Mouse (Mus musculus): ENCODE data around the gene Ank3. TPM values are rescaled to one million over a fixed set of nuclear protein-coding genes. Genes with fewer than 3 reads are reported as not detected.

Gene Ank3
- polyA plus RNA-seq, 2 experiments, result 3.1 to 5.3 TPM

DNA sequence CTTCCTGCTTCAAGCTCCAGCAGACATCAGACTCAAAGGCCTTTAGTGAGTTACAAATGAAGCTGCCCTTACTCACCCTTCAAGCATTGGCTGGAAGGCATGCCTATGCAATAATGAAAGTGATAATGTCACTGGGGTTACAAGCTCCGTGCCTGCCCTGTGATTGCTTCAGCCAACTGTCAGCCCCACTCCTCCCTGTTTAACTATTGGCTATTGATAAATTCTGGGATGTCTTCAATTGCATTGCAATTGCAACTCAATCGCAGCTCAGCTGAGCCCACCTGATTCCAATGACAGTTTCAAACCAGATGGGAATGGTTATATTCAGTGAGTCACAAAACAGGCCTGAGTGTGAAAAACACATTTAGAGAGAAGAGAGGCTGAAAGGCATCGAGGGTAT, 80.3 kb downstream of the Ank3 start:
- 38% methylated on average over 3 of the region's 3 CpGs for whole genome bisulfite sequencing (ENCODE audit: insufficient replicate concordance)

DNA sequence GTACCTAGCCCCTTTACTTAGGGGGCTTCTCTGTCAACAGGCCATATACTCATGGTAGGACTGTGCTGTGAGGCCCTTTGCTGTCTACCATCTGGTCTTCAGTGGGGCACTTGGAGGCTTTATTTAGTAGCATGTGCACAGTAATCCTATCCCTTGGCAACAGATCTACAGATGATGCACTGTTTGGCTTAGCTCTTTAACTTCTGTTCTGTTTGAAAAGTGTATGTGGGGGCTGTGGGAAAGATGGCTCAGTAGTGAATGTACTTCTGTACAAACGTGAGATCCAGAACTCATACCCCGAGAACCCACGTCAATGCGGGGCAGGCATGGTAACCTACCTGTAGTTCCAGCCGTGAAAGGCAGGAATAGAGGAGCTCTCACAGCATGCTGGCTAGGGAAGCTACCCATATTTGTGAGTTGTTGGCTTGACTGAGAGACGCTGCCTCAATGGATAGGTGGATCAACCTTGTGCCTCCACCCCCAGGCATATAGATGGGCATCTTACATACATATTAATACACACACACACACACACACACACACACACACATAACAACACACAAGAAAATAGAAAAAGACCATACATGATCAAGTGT, 86.7 kb downstream of the Ank3 start:
- no peak overlapping the region for H3K4me3 ChIP-seq (ENCODE audit: insufficient read depth in 1 of 2, low read depth in 2 of 2, low read length in 2 of 2)
- no peak overlapping the region for H3K9ac ChIP-seq (replicated peaks)
- no peak overlapping the region for H3K4me2 ChIP-seq (ENCODE audit: low read depth)
- H3K4me1 ChIP-seq (replicated peaks; ENCODE audit: control insufficient read depth in 2 of 2, insufficient read depth in 2 of 2, low read length in 1 of 2), result no peaks in the 10 kb centered on the region
- ATAC-seq (ENCODE audit: insufficient read depth) (no peak), DNase-seq (ENCODE audit: low read depth in 3 of 3, low spot score in 3 of 3) (no peak)
- 70% methylated on average over 6 of the region's 6 CpGs for WGBS (ENCODE audit: insufficient replicate concordance)
- no peaks in the 10 kb centered on the region for H3K9me3 ChIP-seq (ENCODE audit: control insufficient read depth, low read length)
- H3K27me3 ChIP-seq (ENCODE audit: control insufficient read depth, insufficient read depth, low read length), result no peaks in the 10 kb centered on the region
- TF ChIP-seq EP300 (IDR thresholded peaks at IDR 0.05; ENCODE audit: low read depth), result no peak
- H3K36me3 ChIP-seq (replicated peaks; ENCODE audit: control insufficient read depth, insufficient read depth, low read depth), result no peaks in the 10 kb centered on the region
- H3K27ac ChIP-seq, result no peak overlapping the region

More for the DNA sequence above, 80.3 kb downstream of the Ank3 start:
- no peak for TF ChIP-seq EP300 (IDR thresholded peaks at IDR 0.05; ENCODE audit: low read depth)
- no peak for TF ChIP-seq CTCF (IDR thresholded peaks at IDR 0.05; ENCODE audit: low read depth)
- Histone ChIP-seq H3K9me3 (ENCODE audit: control insufficient read depth, low read length) (no peaks in the 10 kb centered on the region), H3K9ac (replicated peaks) (no peak overlapping the region), H3K36me3 (replicated peaks; ENCODE audit: control insufficient read depth, insufficient read depth, low read depth) (no peaks in the 10 kb centered on the region), H3K4me2 (ENCODE audit: low read depth) (no peak overlapping the region), H3K27ac (no peak overlapping the region), H3K4me1 (replicated peaks; ENCODE audit: control insufficient read depth in 2 of 2, insufficient read depth in 2 of 2, low read length in 1 of 2) (no peaks in the 10 kb centered on the region), H3K27me3 (ENCODE audit: control insufficient read depth, insufficient read depth, low read length) (no peaks in the 10 kb centered on the region), H3K4me3 (ENCODE audit: insufficient read depth in 1 of 2, low read depth in 2 of 2, low read length in 2 of 2) (no peak overlapping the region)
- DNase-seq (ENCODE audit: low read depth in 3 of 3, low spot score in 3 of 3) (no peak), ATAC-seq (ENCODE audit: insufficient read depth) (no peak)

DNA sequence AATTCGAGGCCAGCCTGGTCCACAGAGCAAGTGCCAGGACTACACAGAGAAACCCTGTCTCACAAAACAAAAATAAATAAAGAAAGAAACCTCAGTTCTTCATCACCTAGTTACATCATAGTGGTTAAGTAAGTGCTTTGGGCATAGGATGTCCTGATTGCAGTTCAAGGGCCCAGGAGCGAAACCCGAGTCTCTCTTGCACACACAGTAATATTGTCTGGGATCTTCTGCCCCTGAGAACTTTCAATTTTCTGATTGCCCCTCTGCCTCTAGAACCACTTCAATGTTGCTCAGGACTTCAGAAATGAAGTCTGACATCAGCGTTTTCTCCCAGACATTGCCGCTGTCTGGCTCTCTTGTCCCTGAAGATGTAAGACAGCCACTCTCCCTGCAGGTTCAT, 91.6 kb downstream of the Ank3 start:
- ATAC-seq (ENCODE audit: insufficient read depth), result no peak
- TF ChIP-seq CTCF (IDR thresholded peaks at IDR 0.05; ENCODE audit: low read depth), result no peak
- WGBS (ENCODE audit: insufficient replicate concordance), result 69% methylated on average over 5 of the region's 5 CpGs
- no peak overlapping the region for H3K4me3 ChIP-seq (ENCODE audit: insufficient read depth in 1 of 2, low read depth in 2 of 2, low read length in 2 of 2)
- no peak overlapping the region for H3K9ac ChIP-seq (replicated peaks)
- no peaks in the 10 kb centered on the region for H3K9me3 ChIP-seq (ENCODE audit: control insufficient read depth, low read length)
- DNase-seq (ENCODE audit: low read depth in 3 of 3, low spot score in 3 of 3), result no peak
- H3K4me2 ChIP-seq (ENCODE audit: low read depth), result no peak overlapping the region
- H3K36me3 ChIP-seq (replicated peaks; ENCODE audit: control insufficient read depth, insufficient read depth, low read depth), result no peaks in the 10 kb centered on the region
- no peak overlapping the region for H3K27ac ChIP-seq
- H3K4me1 ChIP-seq (replicated peaks; ENCODE audit: control insufficient read depth in 2 of 2, insufficient read depth in 2 of 2, low read length in 1 of 2), result no peaks in the 10 kb centered on the region
- no peaks in the 10 kb centered on the region for H3K27me3 ChIP-seq (ENCODE audit: control insufficient read depth, insufficient read depth, low read length)

DNA sequence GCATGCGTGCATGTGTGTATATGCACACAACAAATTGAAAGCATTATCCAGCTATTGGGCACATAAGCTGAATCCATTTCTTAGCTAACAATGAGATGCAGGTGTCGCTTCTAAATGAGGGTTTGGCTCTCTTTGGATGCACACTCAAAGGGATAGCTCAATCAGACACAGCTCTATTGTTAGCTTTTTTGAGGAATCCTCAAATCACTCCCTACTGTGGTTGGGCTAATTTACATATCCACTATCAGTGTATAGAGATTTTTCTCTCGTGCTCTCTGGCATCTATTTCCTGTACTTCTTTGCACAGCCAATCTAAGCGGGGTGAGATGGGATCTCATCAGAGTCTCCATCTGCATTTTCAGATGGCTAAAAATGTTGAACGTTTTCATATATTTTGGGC, 93.4 kb downstream of the Ank3 start:
- no peak overlapping the region for H3K27ac ChIP-seq
- H3K4me1 ChIP-seq (replicated peaks; ENCODE audit: control insufficient read depth in 2 of 2, insufficient read depth in 2 of 2, low read length in 1 of 2), result no peaks in the 10 kb centered on the region
- TF ChIP-seq EP300 (IDR thresholded peaks at IDR 0.05; ENCODE audit: low read depth) (no peak), CTCF (IDR thresholded peaks at IDR 0.05; ENCODE audit: low read depth) (no peak)
- 51% methylated on average over 5 of the region's 5 CpGs for WGBS (ENCODE audit: insufficient replicate concordance)
- ATAC-seq (ENCODE audit: insufficient read depth) (no peak), DNase-seq (ENCODE audit: low read depth in 3 of 3, low spot score in 3 of 3) (no peak)
- no peak overlapping the region for H3K9ac ChIP-seq (replicated peaks)
- no peak overlapping the region for H3K4me2 ChIP-seq (ENCODE audit: low read depth)
- H3K9me3 ChIP-seq (ENCODE audit: control insufficient read depth, low read length), result no peaks in the 10 kb centered on the region
- no peaks in the 10 kb centered on the region for H3K36me3 ChIP-seq (replicated peaks; ENCODE audit: control insufficient read depth, insufficient read depth, low read depth)
- H3K4me3 ChIP-seq (ENCODE audit: insufficient read depth in 1 of 2, low read depth in 2 of 2, low read length in 2 of 2), result no peak overlapping the region
- no peaks in the 10 kb centered on the region for H3K27me3 ChIP-seq (ENCODE audit: control insufficient read depth, insufficient read depth, low read length)

DNA sequence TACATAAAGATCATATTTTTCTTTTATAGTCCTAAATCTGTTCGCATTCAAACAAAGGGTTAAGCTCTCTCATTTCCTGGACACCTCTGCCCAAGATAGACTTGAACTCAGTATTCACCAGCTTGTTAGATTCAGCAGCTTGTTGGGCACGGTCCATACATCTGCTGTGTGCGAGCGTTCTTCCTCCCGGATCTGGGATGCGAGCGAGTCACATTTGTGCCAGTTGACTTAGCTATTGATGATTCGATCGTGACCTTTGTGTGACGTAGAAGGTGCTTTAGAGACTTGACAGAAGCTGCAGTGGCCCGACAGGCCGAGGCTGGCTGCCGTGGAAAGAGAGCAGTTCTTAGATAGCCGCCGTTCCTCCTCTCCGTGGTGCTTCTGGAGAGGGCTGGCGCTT, 98.8 kb downstream of the Ank3 start:
- no peak for TF ChIP-seq EP300 (IDR thresholded peaks at IDR 0.05; ENCODE audit: low read depth)
- no peak for TF ChIP-seq CTCF (IDR thresholded peaks at IDR 0.05; ENCODE audit: low read depth)

More for the DNA sequence above, 98.8 kb downstream of the Ank3 start:
- no peak overlapping the region for H3K27ac ChIP-seq
- ATAC-seq (ENCODE audit: insufficient read depth) (no peak), DNase-seq (ENCODE audit: low read depth in 3 of 3, low spot score in 3 of 3) (no peak)
- H3K4me3 ChIP-seq (ENCODE audit: insufficient read depth in 1 of 2, low read depth in 2 of 2, low read length in 2 of 2), result no peak overlapping the region
- H3K36me3 ChIP-seq (replicated peaks; ENCODE audit: control insufficient read depth, insufficient read depth, low read depth), result no peaks in the 10 kb centered on the region
- no peak overlapping the region for H3K4me2 ChIP-seq (ENCODE audit: low read depth)
- no peaks in the 10 kb centered on the region for H3K27me3 ChIP-seq (ENCODE audit: control insufficient read depth, insufficient read depth, low read length)
- WGBS (ENCODE audit: insufficient replicate concordance), result 79% methylated on average over 17 of the region's 17 CpGs
- H3K9ac ChIP-seq (replicated peaks), result no peak overlapping the region
- no peaks in the 10 kb centered on the region for H3K9me3 ChIP-seq (ENCODE audit: control insufficient read depth, low read length)
- H3K4me1 ChIP-seq (replicated peaks; ENCODE audit: control insufficient read depth in 2 of 2, insufficient read depth in 2 of 2, low read length in 1 of 2), result no peaks in the 10 kb centered on the region
